Mouse (Mus musculus): ENCODE measurements around the gene Gm28048. TPM values are rescaled to one million over a fixed set of nuclear protein-coding genes. Genes with fewer than 3 reads are reported as not detected.

The Gm28048 gene
- total RNA-seq, 2 experiments from 2014 or later, result 10.3 to 13.5 TPM

- DNase-seq (ENCODE audit: low spot score in 2 of 2), result no peak
- intact Hi-C loops (cut with DNase I), result no loop called here
Measured at GRCm38 (mm10) chr11:22787833-22788232, 194.1 kb downstream of the Gm28048 start.

Other genes with a start within 250 kb of the Gm28048 start
- 10 to 100 TPM in 1 of 2 experiments, 1 to 10 TPM in 1; 7.9 to 14.4 TPM for gene B3gnt2, start 121.1 kb downstream of the Gm28048 start, total RNA-seq (2021)
- gene Zrsr1, start 10.1 kb downstream of the Gm28048 start, total RNA-seq (2021), result 10 to 100 TPM; 53.1 to 56.3 TPM
- 10 to 100 TPM; 39.0 to 39.2 TPM for gene Commd1, start 292 bp upstream of the Gm28048 start, total RNA-seq (2021)
- 100 to 1,000 TPM in 1 of 2 experiments, 10 to 100 TPM in 1; 94.9 to 101 TPM for gene Cct4, start 8.4 kb upstream of the Gm28048 start, total RNA-seq (2021)
- gene Fam161a, start 25.4 kb upstream of the Gm28048 start, total RNA-seq (2021), result 1 to 10 TPM; 2.9 to 3.9 TPM

Measured in left cerebral cortex, postnatal 14 days (tissue).